Mouse (Mus musculus): Measurements from ENCODE around the gene Ucp3. TPM values are rescaled to one million over a fixed set of nuclear protein-coding genes. Genes with fewer than 3 reads are reported as not detected.
A peak's percentile ranks its signal among the peaks of the same experiment; 100 is the strongest.

Gene Ucp3
- polyA plus RNA-seq, 1 experiment from 2014 or later: not detected

DNA sequence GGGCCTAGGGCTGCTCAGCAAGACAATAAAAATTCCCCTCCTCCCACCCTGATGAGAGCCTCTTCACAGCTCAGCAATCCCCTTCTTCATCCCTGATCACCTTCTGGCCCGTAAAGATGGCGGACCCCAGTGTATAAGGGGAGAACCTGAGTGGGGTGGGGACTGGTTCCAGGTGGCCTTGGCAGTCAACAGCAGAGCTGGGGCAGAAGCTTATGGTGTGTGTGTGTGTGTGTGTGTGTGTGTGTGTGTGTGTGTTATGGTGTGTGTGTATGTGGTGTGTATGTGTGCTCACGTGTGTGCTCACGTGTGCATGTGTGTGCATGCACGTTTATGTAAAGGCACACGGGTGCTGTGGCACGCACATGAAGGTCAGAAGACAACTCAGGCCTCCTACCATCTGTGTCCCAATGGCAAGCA, 21.6 kb downstream of the Ucp3 start:
- Histone ChIP-seq H3K4me1 (peaks cover 44% of the 10 kb centered on the region), H3K9me3 (no peaks in the 10 kb centered on the region), H3K4me3 (peak overlapping the region; percentile 47), H3K27ac (peak overlapping the region; percentile 69; the same call in 1 of the 2 replicates), H3K36me3 (peaks cover 25% of the 10 kb centered on the region), H3K9ac (no peak overlapping the region), H3K4me2 (replicated peaks) (peak overlapping the region; percentile 95), H3K27me3 (0 out of 2 replicates have a peak, but pooled peaks cover 9% of the 10 kb centered on the region)
- 86% methylated on average over 7 of the region's 7 CpGs for WGBS
- ATAC-seq (ENCODE audit: insufficient number of reproducible peaks, insufficient read depth, low FRiP score, low TSS enrichment): no peak

DNA sequence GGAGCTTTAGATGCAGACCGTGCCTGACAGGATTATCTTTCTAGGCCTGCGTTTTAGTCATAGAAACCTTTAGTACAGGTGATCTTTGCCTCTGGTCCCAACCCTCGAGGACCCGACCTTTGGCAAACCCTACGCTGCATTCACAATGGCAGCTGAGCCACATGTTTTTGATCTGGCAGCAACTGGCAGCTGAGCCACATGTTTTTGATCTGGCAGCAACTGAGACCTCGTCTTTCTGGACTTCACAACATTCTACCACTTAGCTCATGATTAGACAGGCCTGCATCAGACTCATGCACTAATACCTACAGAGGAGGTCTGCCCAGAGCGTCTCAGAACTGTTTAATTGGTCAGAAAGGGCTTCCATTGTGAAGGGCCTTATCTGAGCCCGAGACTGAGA, 22.3 kb downstream of the Ucp3 start:
- Histone ChIP-seq H3K27me3 (0 out of 2 replicates have a peak, but pooled peaks cover 9% of the 10 kb centered on the region), H3K4me3 (peak overlapping the region; percentile 22), H3K4me2 (replicated peaks) (peak overlapping the region; percentile 95), H3K9me3 (no peaks in the 10 kb centered on the region), H3K4me1 (peaks cover 44% of the 10 kb centered on the region), H3K36me3 (peaks cover 30% of the 10 kb centered on the region), H3K27ac (peak overlapping the region; percentile 86), H3K9ac (no peak overlapping the region)
- ATAC-seq (ENCODE audit: insufficient number of reproducible peaks, insufficient read depth, low FRiP score, low TSS enrichment): no peak
- 18% methylated on average over 8 of the region's 8 CpGs for WGBS

- Histone ChIP-seq H3K9ac (0 out of 2 replicates have a peak overlapping the region, but pooled peaks have one; percentile 12), H3K4me3 (peak overlapping the region; percentile 22), H3K4me2 (replicated peaks) (peak overlapping the region; percentile 95), H3K27ac (peak overlapping the region; percentile 86), H3K4me1 (peaks cover 44% of the 10 kb centered on the region), H3K9me3 (no peaks in the 10 kb centered on the region), H3K27me3 (0 out of 2 replicates have a peak, but pooled peaks cover 9% of the 10 kb centered on the region), H3K36me3 (peaks cover 30% of the 10 kb centered on the region)
- 25% methylated on average over 11 of the region's 11 CpGs for WGBS
- peak; percentile 19; the same call in 1 of the 2 replicates for ATAC-seq (ENCODE audit: insufficient number of reproducible peaks, insufficient read depth, low FRiP score, low TSS enrichment)
Measured at GRCm38 (mm10) chr7:100495581-100496251, 22.9 kb downstream of the Ucp3 start.

GRCm38 (mm10) chr7:100496371-100496770, 23.6 kb downstream of the Ucp3 start:
- no peak for ATAC-seq (ENCODE audit: insufficient number of reproducible peaks, insufficient read depth, low FRiP score, low TSS enrichment)
- WGBS: 82% methylated on average over 6 of the region's 6 CpGs
- H3K27ac ChIP-seq: peak overlapping the region; percentile 86
- H3K36me3 ChIP-seq: peaks cover 30% of the 10 kb centered on the region
- no peak overlapping the region for H3K9ac ChIP-seq
- H3K4me2 ChIP-seq (replicated peaks): peak overlapping the region; percentile 95
- H3K27me3 ChIP-seq: 0 out of 2 replicates have a peak, but pooled peaks cover 9% of the 10 kb centered on the region
- H3K4me1 ChIP-seq: peaks cover 44% of the 10 kb centered on the region
- no peak overlapping the region for H3K4me3 ChIP-seq
- H3K9me3 ChIP-seq: no peaks in the 10 kb centered on the region

GRCm38 (mm10) chr7:100496791-100497190, 24.0 kb downstream of the Ucp3 start:
- no peak for ATAC-seq (ENCODE audit: insufficient number of reproducible peaks, insufficient read depth, low FRiP score, low TSS enrichment)
- WGBS: 97% methylated on average over 9 of the region's 9 CpGs
- Histone ChIP-seq H3K27me3 (0 out of 2 replicates have a peak, but pooled peaks cover 9% of the 10 kb centered on the region), H3K36me3 (peaks cover 30% of the 10 kb centered on the region), H3K9me3 (no peaks in the 10 kb centered on the region), H3K4me2 (replicated peaks) (no peak overlapping the region; the same call in 1 of the 2 replicates), H3K27ac (no peak overlapping the region), H3K9ac (no peak overlapping the region), H3K4me1 (peaks cover 44% of the 10 kb centered on the region), H3K4me3 (no peak overlapping the region)

GRCm38 (mm10) chr7:100497402-100497801, 24.6 kb downstream of the Ucp3 start:
- 84% methylated on average over 4 of the region's 4 CpGs for WGBS
- H3K4me1 ChIP-seq: peaks cover 44% of the 10 kb centered on the region

DNA sequence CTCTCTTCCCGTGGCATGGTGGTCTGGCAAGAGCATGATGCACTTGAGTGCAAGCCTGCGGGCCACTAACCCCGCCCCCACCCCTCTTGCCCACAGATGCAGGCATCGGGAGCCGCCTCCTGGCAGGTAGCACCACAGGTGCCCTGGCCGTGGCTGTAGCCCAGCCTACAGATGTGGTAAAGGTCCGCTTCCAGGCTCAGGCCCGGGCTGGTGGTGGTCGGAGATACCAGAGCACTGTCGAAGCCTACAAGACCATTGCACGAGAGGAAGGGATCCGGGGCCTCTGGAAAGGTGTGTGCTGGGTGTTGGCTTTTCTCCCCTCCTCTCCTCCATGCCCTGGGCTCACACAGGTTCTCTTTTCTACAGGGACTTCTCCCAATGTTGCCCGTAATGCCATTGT, 25.2 kb downstream of the Ucp3 start:
- 90% methylated on average over 13 of the region's 13 CpGs for WGBS
- Histone ChIP-seq H3K4me1 (peaks cover 39% of the 10 kb centered on the region), H3K4me3 (no peak overlapping the region), H3K9ac (no peak overlapping the region), H3K36me3 (peaks cover 30% of the 10 kb centered on the region), H3K4me2 (replicated peaks) (no peak overlapping the region), H3K27ac (no peak overlapping the region), H3K27me3 (0 out of 2 replicates have a peak, but pooled peaks cover 2% of the 10 kb centered on the region), H3K9me3 (no peaks in the 10 kb centered on the region)
- ATAC-seq (ENCODE audit: insufficient number of reproducible peaks, insufficient read depth, low FRiP score, low TSS enrichment): no peak

More at GRCm38 (mm10) chr7:100497402-100497801, 24.6 kb downstream of the Ucp3 start:
- Histone ChIP-seq H3K9ac (no peak overlapping the region), H3K27ac (no peak overlapping the region), H3K36me3 (peaks cover 30% of the 10 kb centered on the region), H3K4me2 (replicated peaks) (no peak overlapping the region), H3K9me3 (no peaks in the 10 kb centered on the region), H3K27me3 (0 out of 2 replicates have a peak, but pooled peaks cover 8% of the 10 kb centered on the region), H3K4me3 (no peak overlapping the region)
- no peak for ATAC-seq (ENCODE audit: insufficient number of reproducible peaks, insufficient read depth, low FRiP score, low TSS enrichment)

DNA sequence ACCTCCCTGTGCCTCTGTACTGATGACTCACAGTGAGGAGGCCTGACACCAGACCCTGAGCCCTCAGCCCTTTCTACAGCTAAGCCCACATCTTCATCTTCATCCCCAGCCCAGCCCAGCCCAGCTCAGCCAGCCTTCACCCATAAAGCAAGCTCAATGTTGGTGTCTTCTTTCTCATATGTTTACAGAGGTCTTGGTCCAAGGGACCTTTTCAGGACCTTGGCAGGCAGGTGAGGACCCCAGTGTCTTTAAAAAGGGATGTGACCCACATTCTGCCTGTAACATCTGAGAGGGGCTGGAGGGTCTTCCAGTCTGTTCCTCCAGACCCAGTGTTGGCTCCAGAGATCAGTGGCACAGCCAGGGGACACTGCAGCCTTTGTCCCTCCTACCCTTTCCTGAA, 26.7 kb downstream of the Ucp3 start:
- no peak overlapping the region for H3K4me2 ChIP-seq (replicated peaks)
- no peak for ATAC-seq (ENCODE audit: insufficient number of reproducible peaks, insufficient read depth, low FRiP score, low TSS enrichment)
- no peaks in the 10 kb centered on the region for H3K9me3 ChIP-seq
- no peak overlapping the region for H3K27ac ChIP-seq
- H3K4me1 ChIP-seq: peaks cover 24% of the 10 kb centered on the region
- no peaks in the 10 kb centered on the region for H3K27me3 ChIP-seq
- peaks cover 30% of the 10 kb centered on the region for H3K36me3 ChIP-seq
- H3K9ac ChIP-seq: no peak overlapping the region
- H3K4me3 ChIP-seq: no peak overlapping the region

DNA sequence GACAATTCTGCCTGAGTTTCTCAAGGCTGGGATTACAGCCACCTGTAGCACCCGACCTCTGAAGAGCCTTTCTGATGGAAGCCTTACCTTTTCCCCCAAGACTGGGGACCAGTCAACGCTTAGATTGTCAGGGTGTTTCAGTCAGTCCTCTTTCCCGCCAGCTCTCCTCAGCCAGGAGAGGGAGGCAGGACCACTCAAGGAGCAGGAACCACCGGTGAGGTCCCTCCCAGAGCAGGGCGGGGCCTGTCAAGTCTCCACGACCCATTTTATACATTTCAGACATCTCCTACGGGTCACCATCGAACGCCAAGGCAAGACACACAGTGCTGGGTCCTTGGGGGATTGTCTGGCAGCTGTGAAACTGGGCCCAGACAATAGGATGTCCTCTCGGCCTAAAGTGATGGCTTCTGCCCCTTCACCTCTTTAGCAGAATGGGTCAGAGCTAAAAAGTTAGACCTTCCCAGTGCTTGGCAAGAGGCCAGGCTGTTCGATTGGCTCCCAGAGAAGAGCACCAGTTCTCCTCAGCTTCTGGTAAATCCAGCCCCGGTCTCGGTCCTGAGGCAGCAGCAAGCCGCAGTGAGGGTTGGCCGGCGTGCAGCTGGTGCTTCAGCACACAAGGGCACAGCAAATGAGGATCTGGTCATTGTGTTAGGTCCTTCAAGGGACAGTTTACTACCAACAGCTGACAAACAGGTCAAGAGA, 27.6 kb downstream of the Ucp3 start:
- Histone ChIP-seq H3K9ac (no peak overlapping the region), H3K4me3 (no peak overlapping the region), H3K9me3 (no peaks in the 10 kb centered on the region), H3K27ac (no peak overlapping the region), H3K4me2 (replicated peaks) (no peak overlapping the region), H3K27me3 (no peaks in the 10 kb centered on the region), H3K4me1 (peaks cover 17% of the 10 kb centered on the region), H3K36me3 (peaks cover 30% of the 10 kb centered on the region)
- no peak for ATAC-seq (ENCODE audit: insufficient number of reproducible peaks, insufficient read depth, low FRiP score, low TSS enrichment)
- 73% methylated on average over 16 of the region's 16 CpGs for WGBS

GRCm38 (mm10) chr7:100501027-100501843, 28.4 kb downstream of the Ucp3 start:
- Histone ChIP-seq H3K9me3 (no peaks in the 10 kb centered on the region), H3K4me2 (replicated peaks) (no peak overlapping the region), H3K4me3 (no peak overlapping the region), H3K27ac (no peak overlapping the region; the same call in 1 of the 2 replicates), H3K9ac (no peak overlapping the region), H3K27me3 (no peaks in the 10 kb centered on the region), H3K4me1 (peaks cover 9% of the 10 kb centered on the region), H3K36me3 (peaks cover 30% of the 10 kb centered on the region)
- no peak for ATAC-seq (ENCODE audit: insufficient number of reproducible peaks, insufficient read depth, low FRiP score, low TSS enrichment)
- WGBS: 64% methylated on average over 6 of the region's 6 CpGs

GRCm38 (mm10) chr7:100501844-100502373, 29.1 kb downstream of the Ucp3 start:
- Histone ChIP-seq H3K27ac (no peak overlapping the region), H3K9ac (no peak overlapping the region), H3K36me3 (peaks cover 28% of the 10 kb centered on the region), H3K4me3 (no peak overlapping the region), H3K27me3 (no peaks in the 10 kb centered on the region), H3K4me2 (replicated peaks) (no peak overlapping the region), H3K4me1 (peaks cover 2% of the 10 kb centered on the region; the same call in 1 of the 2 replicates), H3K9me3 (no peaks in the 10 kb centered on the region)
- no peak for ATAC-seq (ENCODE audit: insufficient number of reproducible peaks, insufficient read depth, low FRiP score, low TSS enrichment)
- 68% methylated on average over 2 of the region's 2 CpGs for WGBS

All from embryonic facial prominence, embryonic 12.5 days (tissue).